Mouse (Mus musculus) lung, embryonic 16.5 days (tissue): ENCODE measurements around the gene Serpinb6e. TPM values are rescaled to one million over a fixed set of nuclear protein-coding genes. Genes with fewer than 3 reads are reported as not detected.

Experiments used
- ATAC-seq: fragments of 200-750 bp; cut with Nextera tagmentation; 2 replicates; pipeline ENCODE4 v1.8.0; 2017; ENCODE audit warnings: low read depth, mild to moderate bottlenecking, moderate library complexity
- H3K27ac ChIP-seq: fragments of 300-500 bp; sonication (generic); 2 replicates; pipeline ENCODE4 v1.5.1; 2014; ENCODE audit warnings: mild to moderate bottlenecking, control low read depth, low read length
- H3K27me3 ChIP-seq: fragments of 300-500 bp; sonication (generic); 2 replicates; pipeline ENCODE4 v1.6.1; 2014; ENCODE audit warnings: low read depth, low read length, mixed read lengths; ENCODE audit not compliant: control insufficient read depth, insufficient read depth
- H3K36me3 ChIP-seq: fragments of 300-500 bp; sonication (generic); 2 replicates; pipeline ENCODE4 v1.6.1; 2014; ENCODE audit warnings: low read length; ENCODE audit not compliant: control insufficient read depth, insufficient read depth
- H3K4me1 ChIP-seq: fragments of 300-500 bp; sonication (generic); replicated peaks from 2 replicates; pipeline ENCODE4 v1.6.1; 2014; ENCODE audit warnings: low read length, mixed read lengths; ENCODE audit not compliant: control insufficient read depth, insufficient read depth
- H3K4me2 ChIP-seq: fragments of 300-500 bp; sonication (generic); 2 replicates; pipeline ENCODE4 v1.6.1; 2014; ENCODE audit warnings: low read depth, low read length, control low read depth
- H3K4me3 ChIP-seq: fragments of 300-500 bp; sonication (generic); 2 replicates; pipeline ENCODE4 v1.5.1; 2014; ENCODE audit warnings: mild to moderate bottlenecking, low read length, control low read depth
- H3K9ac ChIP-seq: fragments of 300-500 bp; sonication (generic); 2 replicates; pipeline ENCODE4 v1.6.1; 2014; ENCODE audit warnings: low read length, control low read depth
- H3K9me3 ChIP-seq: fragments of 300-500 bp; sonication (generic); 2 replicates; pipeline ENCODE4 v1.6.1; 2016; ENCODE audit warnings: low read length; ENCODE audit not compliant: control insufficient read depth
- WGBS: fragments of 180-500 bp; shearing (Covaris S2); extraction: QIAGEN DNeasy Blood & Tissue Kit; methylation state at CpG from one replicate; pipeline ENCODE4 v1.1.7; 2014; 5-methylcytosine and 5-hydroxymethylcytosine counted together
- polyA plus RNA-seq: library from polyadenylated mRNA; unstranded; fragments of >200 nt; fragmentation: Nextera tagmentation; extraction: Ambion mirVana; gene quantifications from 2 replicates; pipeline ENCODE4 v1.2.1, GENCODE M21; 2015

Gene Serpinb6e
- polyA plus RNA-seq: not detected in 2 replicates

DNA sequence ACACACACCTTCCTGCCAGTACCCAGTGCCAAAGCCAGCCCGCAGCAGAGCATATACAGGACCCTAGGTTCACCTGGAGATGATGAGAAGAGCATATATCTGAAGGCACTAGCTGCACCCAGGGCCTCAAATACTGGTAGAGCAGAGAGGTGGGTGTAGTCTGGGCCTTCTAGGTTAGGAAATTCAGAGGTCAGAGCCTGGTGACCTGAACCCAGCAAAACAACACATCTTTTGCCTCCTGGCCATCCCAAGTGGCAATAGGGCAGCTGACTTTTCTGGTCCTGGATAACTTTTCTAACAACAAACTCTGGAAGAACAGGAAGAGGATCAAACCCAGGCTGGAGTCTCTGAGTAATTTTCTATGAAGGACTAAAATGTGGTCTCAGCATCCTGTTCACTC, at the start of gene Serpinb6e:
Gene Serpinb6e, minus strand, starts transcription at position 101 of the 400 bp plus-strand sequence.
- WGBS: 64% methylated on average over 1 of the region's 1 CpGs
- Histone ChIP-seq H3K4me2 (no peak within 1 kb of the TSS), H3K9ac (no peak within 1 kb of the TSS), H3K4me1 (no peaks in the 10 kb centered on the region), H3K9me3 (no peaks in the 10 kb centered on the region), H3K27me3 (no peaks in the 10 kb centered on the region), H3K36me3 (no peaks in the 10 kb centered on the region), H3K4me3 (no peak within 1 kb of the TSS), H3K27ac (no peak within 1 kb of the TSS)
- ATAC-seq: no peak

DNA sequence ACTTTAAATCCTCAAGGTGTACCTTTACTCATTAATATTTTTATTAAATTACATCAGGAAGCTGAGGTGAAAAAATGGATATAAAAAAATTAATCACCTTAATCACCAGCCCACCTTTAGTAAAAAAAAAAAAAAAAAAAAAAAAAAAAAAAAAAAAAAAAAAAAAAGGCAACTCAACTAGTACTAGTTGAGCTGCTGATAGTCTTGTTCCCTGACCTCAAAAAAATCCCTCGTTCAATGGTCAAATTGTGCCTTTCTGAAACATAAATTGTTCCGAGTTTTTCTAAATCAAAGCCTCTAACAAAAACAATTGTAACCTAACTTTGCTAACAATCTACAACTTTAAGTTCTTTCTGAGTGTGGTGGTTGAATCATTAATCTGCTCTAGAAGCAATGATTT, 12.5 kb downstream of the Serpinb6e start:
- Histone ChIP-seq H3K27ac (no peak overlapping the region), H3K4me1 (no peaks in the 10 kb centered on the region), H3K4me3 (no peak overlapping the region), H3K36me3 (no peaks in the 10 kb centered on the region), H3K27me3 (no peaks in the 10 kb centered on the region), H3K9ac (no peak overlapping the region), H3K9me3 (no peaks in the 10 kb centered on the region), H3K4me2 (no peak overlapping the region)
- ATAC-seq: no peak
- 71% methylated on average over 2 of the region's 2 CpGs for WGBS

DNA sequence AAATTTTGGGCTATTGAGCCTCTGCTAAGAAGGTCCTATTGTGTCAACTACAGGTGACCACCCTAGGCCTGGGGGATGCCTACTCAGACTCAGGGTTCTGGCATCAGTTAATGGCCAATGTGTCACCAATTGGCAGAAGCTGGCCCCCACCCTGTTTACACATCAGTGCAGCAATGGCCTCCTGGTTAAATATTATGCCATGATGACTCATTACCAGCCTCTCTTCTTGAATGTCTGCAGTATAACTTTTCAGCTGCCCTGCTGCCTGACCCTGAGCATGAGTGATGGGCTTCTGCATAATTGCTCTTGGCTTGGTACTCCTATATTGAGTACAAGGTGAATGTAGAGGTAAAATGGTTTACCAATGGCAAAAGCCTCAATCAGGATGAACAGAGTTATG, 19.8 kb downstream of the Serpinb6e start:
- Histone ChIP-seq H3K4me3 (no peak overlapping the region), H3K4me1 (no peaks in the 10 kb centered on the region), H3K9me3 (no peaks in the 10 kb centered on the region), H3K4me2 (no peak overlapping the region), H3K27me3 (no peaks in the 10 kb centered on the region), H3K27ac (no peak overlapping the region), H3K36me3 (no peaks in the 10 kb centered on the region), H3K9ac (no peak overlapping the region)
- ATAC-seq: no peak

DNA sequence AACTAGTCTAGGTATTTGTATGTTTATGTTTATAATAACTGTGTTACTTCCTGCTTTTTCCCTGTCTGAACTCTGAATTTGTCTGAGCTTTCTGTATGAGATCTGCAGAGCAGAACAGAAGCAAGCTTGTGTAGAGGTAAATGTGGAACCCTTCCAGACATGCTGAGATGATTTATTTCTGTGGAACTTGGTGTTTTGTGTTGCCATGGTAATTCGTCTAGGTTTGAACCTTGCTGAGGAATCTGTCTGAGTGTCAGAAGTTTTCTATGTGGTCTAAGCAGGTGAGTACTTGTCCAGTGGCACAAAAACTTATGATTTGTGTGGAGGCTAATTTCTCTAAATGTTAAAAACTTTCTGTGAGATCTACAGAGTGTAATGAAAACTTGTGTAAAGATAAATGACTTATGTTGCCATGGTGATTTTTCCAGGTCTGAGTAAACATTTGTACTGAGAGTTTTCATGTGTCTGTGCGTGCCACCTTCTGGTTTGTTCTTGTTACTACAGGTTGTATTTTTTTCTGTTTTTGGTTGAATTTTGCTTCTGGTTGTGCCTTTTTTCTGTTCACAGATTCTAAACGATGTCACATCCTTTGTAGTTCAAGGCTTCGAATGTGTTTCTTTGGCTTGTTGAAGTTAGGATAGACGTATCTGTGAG, 21.6 kb downstream of the Serpinb6e start:
- no peak for ATAC-seq
- Histone ChIP-seq H3K4me3 (no peak overlapping the region), H3K27ac (no peak overlapping the region), H3K4me2 (no peak overlapping the region), H3K4me1 (no peaks in the 10 kb centered on the region), H3K9me3 (no peaks in the 10 kb centered on the region), H3K36me3 (no peaks in the 10 kb centered on the region), H3K9ac (no peak overlapping the region), H3K27me3 (no peaks in the 10 kb centered on the region)
- 73% methylated on average over 5 of the region's 5 CpGs for WGBS

Other genes starting within 250 kb of the Serpinb6e start
- not detected in 2 replicates for gene Serpinb6d, start 182.0 kb downstream of the Serpinb6e start, polyA plus RNA-seq
- gene Serpinb6c, start 62.3 kb upstream of the Serpinb6e start, polyA plus RNA-seq: not detected in 2 replicates
- gene Nqo2, start 121.3 kb upstream of the Serpinb6e start, polyA plus RNA-seq: 30.8 and 33.8 TPM in 2 replicates
- 20.3 and 22.7 TPM in 2 replicates for gene Ripk1, start 159.0 kb upstream of the Serpinb6e start, polyA plus RNA-seq
- 56.2 and 73.2 TPM in 2 replicates for gene Serpinb6a, start 159.4 kb upstream of the Serpinb6e start, polyA plus RNA-seq
- 70.6 and 80.8 TPM in 2 replicates for gene Bphl, start 194.2 kb upstream of the Serpinb6e start, polyA plus RNA-seq
- 185 and 193 TPM in 2 replicates for gene Tubb2a, start 234.6 kb upstream of the Serpinb6e start, polyA plus RNA-seq